Mouse (Mus musculus) MEL (cell line): ENCODE data around the gene Dnajc2.

Experiments
- CTCF ChIP-seq, 3 experiments: IDR thresholded peaks in 2 of 3; conservative IDR thresholded peaks in 1 of 3; 2 replicates each; pipeline ENCODE4 v1.5.1; 2011 to 2012; ENCODE audit warnings: low read length in 3 of 3, low read depth in 2 of 3, mild to moderate bottlenecking in 2 of 3, improper control_type of control experiment in 1 of 3, inconsistent platforms in 1 of 3, mixed read lengths in 1 of 3, moderate library complexity in 1 of 3; ENCODE audit not compliant: control insufficient read depth in 1 of 3, insufficient read depth in 1 of 3, poor library complexity in 1 of 3, severe bottlenecking in 1 of 3
- HCFC1 ChIP-seq: IDR thresholded peaks from 2 replicates; pipeline ENCODE4 v1.6.1; 2012; ENCODE audit warnings: low read depth, mild to moderate bottlenecking, inconsistent platforms, low read length, improper control_type of control experiment, moderate library complexity
- MAX ChIP-seq: IDR thresholded peaks from 2 replicates; pipeline ENCODE4 v1.6.1; 2011; ENCODE audit warnings: low read length, improper control_type of control experiment
- POLR2A ChIP-seq, 2 experiments: IDR thresholded peaks; 2 replicates each; pipeline ENCODE4 v1.6.1; 2011 to 2012; ENCODE audit warnings: low read length in 2 of 2, mild to moderate bottlenecking in 2 of 2, control low read depth in 1 of 2, improper control_type of control experiment in 1 of 2, low read depth in 1 of 2, moderate library complexity in 1 of 2; ENCODE audit not compliant: control insufficient read depth in 1 of 2, insufficient read depth in 1 of 2, poor library complexity in 1 of 2
- POLR2AphosphoS2 ChIP-seq: IDR thresholded peaks from 2 replicates; pipeline ENCODE4 v1.6.1; 2011; ENCODE audit warnings: low read length, improper control_type of control experiment

DNA sequence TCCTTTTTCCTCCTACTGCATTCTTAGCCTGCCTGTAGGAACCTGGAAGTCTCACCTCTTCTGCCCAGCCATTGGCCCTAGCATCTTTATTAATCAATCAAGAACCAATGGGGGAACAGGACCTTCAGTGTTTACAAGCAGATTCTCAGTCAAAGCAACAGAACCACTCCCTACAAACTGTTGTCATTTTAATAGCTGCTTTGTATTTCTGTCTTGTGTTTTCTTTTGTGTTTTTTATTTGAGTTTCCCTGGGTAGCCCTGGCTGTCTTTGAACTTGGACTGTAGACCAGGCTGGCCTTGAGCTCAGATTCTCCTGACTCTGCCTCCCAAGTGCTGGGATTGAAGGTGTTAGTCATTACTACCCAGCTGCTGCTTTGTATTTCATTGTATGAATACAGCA lies 7.1 kb upstream of the Dnajc2 start:
- TF ChIP-seq POLR2A (IDR thresholded peaks at IDR 0.05; ENCODE audit: control insufficient read depth in 1 of 2, insufficient read depth in 1 of 2, low read depth in 1 of 2, low read length in 2 of 2, poor library complexity in 1 of 2): no peak
- no peak for TF ChIP-seq MAX
- no peak for TF ChIP-seq HCFC1
- TF ChIP-seq POLR2AphosphoS2: no peak
- TF ChIP-seq CTCF (IDR thresholded peaks at IDR 0.05 in 2 of 3, conservative IDR thresholded peaks at IDR 0.05 in 1 of 3; ENCODE audit: control insufficient read depth in 1 of 3, insufficient read depth in 1 of 3, low read depth in 2 of 3, low read length in 3 of 3, poor library complexity in 1 of 3, severe bottlenecking in 1 of 3): no peak
